Mouse (Mus musculus): ENCODE results near the gene Cyp2c23.

DNA sequence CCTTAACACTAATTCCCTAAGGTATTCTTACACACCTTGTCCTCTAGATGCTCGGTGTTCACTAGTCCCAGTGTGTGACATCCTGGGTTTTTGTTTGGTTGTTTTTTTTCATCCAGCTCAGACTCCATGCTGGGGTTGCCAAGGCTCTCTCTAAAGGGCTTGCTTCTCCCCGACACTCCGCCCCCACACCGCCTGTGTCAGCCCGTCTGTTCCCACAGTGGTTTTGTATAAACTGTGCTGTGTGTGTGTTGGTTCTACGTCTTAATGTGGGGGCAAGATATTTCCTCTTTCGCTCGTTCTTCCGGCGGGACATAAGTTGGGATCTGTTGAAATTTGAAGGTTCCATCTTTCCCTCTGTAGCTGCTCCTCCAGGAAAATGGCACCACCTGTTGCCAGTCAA lies 30.9 kb downstream of the Cyp2c23 start:
- TF ChIP-seq CTCF (IDR thresholded peaks at IDR 0.05) = no peak
- no peak for TF ChIP-seq EP300 (IDR thresholded peaks at IDR 0.05)

All from lung, postnatal 0 days (tissue).